Comparison of ENCODE assay signal across 13 mouse cellular contexts in the genomic region with DNA sequence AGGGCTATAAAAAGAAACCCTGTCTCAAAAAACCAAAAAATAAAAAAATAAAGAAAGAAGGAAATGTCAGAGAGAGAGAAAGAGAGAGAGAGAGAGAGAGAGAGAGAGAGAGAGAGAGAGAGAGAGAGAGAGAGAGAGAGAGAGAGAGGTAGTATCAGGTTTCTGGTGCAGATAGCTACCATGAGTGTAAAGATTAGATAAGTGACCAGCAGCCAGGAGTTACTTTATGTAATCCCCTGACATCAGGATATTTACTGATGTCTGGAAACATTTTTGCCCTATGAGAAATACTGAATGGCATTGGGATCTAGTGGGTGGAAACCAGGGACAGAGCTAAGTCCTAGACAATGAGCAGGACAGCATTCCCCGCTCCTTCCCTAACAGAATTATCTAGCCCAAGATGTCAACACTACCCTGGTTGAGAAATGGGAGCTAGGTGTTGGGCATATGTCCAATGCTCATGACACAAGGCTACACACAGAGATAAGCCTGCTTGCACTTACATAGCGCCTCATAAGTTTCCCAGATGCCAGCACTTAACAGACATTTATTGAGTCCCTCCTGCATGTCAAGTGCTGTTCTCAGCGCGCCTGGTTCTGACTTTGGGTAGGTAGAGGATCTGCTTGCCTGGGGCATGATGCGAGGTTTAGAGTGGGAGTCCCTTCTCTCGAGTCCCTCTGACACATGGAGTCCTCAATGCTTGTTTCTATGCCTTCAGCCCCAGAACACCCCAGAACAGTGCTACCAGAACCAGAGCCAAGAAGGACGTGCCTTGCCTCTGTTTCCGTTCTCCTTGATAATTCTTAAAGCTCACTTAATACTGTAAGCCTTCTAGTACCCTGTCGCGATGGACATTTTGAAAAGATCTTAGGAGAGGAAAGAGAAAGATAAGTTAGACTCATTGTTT. TPM values are rescaled to one million over a fixed set of nuclear protein-coding genes. Genes with fewer than 3 reads are reported as not detected.
DNase-seq lines count a peak whose midpoint lies in the region; ATAC-seq and TF ChIP-seq lines count a peak whose summit lies in the region.
"Had no signal": no experiment of that assay in that cellular context is flagged by ENCODE, and none has a peak within 500 bp of the region (broad histone marks: within the 10 kb centered on the region; RNA-seq: fewer than 3 reads in every experiment).

No protein-coding gene starts in this region.

- H3K4me3 ChIP-seq in intestine, embryonic 15.5 days (replicated peaks), result no peak overlapping the region
- H3K4me3 ChIP-seq in intestine, postnatal 0 days (ENCODE audit: low read depth, low read length), result no peak overlapping the region
- H3K4me3 ChIP-seq in heart, embryonic 12.5 days, result no peak overlapping the region
- no peak overlapping the region for H3K4me3 ChIP-seq in liver, embryonic 13.5 days (replicated peaks)
- H3K4me3 ChIP-seq: embryonic facial prominence, embryonic 13.5 days; hindbrain, embryonic 15.5 days; megakaryocyte, embryonic 14.5 days; neural tube, embryonic 12.5 days had no signal

- DNase-seq in adipocyte (ENCODE audit: low spot score), result peak; percentile 15
- no peak for DNase-seq in liver, embryonic 13.5 days
- no peak for DNase-seq in testis, postnatal 10 days (ENCODE audit: low spot score)
- no peak for DNase-seq in frontal cortex, postnatal 36 days (ENCODE audit: low spot score in 2 of 2)
- no peak for DNase-seq in thymus, postnatal 25 days
- DNase-seq: cerebellum, adult 11 months had no signal

- 80% methylated on average over 10 of the region's 10 CpGs for WGBS in intestine, embryonic 15.5 days
- WGBS in intestine, postnatal 0 days, result 78% methylated on average over 10 of the region's 10 CpGs
- 17% methylated on average over 10 of the region's 10 CpGs for WGBS in heart, embryonic 12.5 days
- WGBS in liver, embryonic 13.5 days (ENCODE audit: insufficient replicate concordance), result 72% methylated on average over 10 of the region's 10 CpGs

- no peak for TF ChIP-seq CTCF in intestine, postnatal 0 days (IDR thresholded peaks at IDR 0.05; ENCODE audit: low read depth)

- no peak overlapping the region for H3K4me2 ChIP-seq in intestine, embryonic 15.5 days (replicated peaks)
- H3K4me2 ChIP-seq in intestine, postnatal 0 days (replicated peaks; ENCODE audit: low read depth), result no peak overlapping the region
- peak overlapping the region; percentile 29; the same call in 1 of the 2 replicates for H3K4me2 ChIP-seq in heart, embryonic 12.5 days
- no peak overlapping the region for H3K4me2 ChIP-seq in liver, embryonic 13.5 days
- H3K4me2 ChIP-seq: embryonic facial prominence, embryonic 13.5 days; hindbrain, embryonic 15.5 days; neural tube, embryonic 12.5 days had no signal

- H3K27ac ChIP-seq in intestine, embryonic 15.5 days, result no peak overlapping the region
- H3K27ac ChIP-seq in intestine, postnatal 0 days (ENCODE audit: low read depth, low read length), result no peak overlapping the region
- peak overlapping the region; percentile 28 for H3K27ac ChIP-seq in heart, embryonic 12.5 days (ENCODE audit: poor library complexity, severe bottlenecking)
- H3K27ac ChIP-seq in liver, embryonic 13.5 days, result peak overlapping the region; percentile 72
- H3K27ac ChIP-seq: embryonic facial prominence, embryonic 13.5 days; hindbrain, embryonic 15.5 days; neural tube, embryonic 12.5 days had no signal

- no peaks in the 10 kb centered on the region for H3K4me1 ChIP-seq in intestine, embryonic 15.5 days (replicated peaks)
- H3K4me1 ChIP-seq in intestine, postnatal 0 days (replicated peaks; ENCODE audit: control insufficient read depth, insufficient read depth, low read length), result no peaks in the 10 kb centered on the region
- peaks cover 30% of the 10 kb centered on the region for H3K4me1 ChIP-seq in heart, embryonic 12.5 days (replicated peaks)
- peaks cover 45% of the 10 kb centered on the region for H3K4me1 ChIP-seq in liver, embryonic 13.5 days (replicated peaks)
- H3K4me1 ChIP-seq: embryonic facial prominence, embryonic 13.5 days; megakaryocyte, embryonic 14.5 days had no signal

- H3K27me3 ChIP-seq in intestine, embryonic 15.5 days (replicated peaks), result 0 out of 2 replicates have a peak, but pooled peaks cover 2% of the 10 kb centered on the region
- H3K27me3 ChIP-seq in intestine, postnatal 0 days (replicated peaks; ENCODE audit: control insufficient read depth, insufficient read depth, low read length), result no peaks in the 10 kb centered on the region; the same call in 1 of the 2 replicates
- H3K27me3 ChIP-seq in heart, embryonic 12.5 days (replicated peaks), result peaks cover 58% of the 10 kb centered on the region
- H3K27me3 ChIP-seq in liver, embryonic 13.5 days, result peaks cover 13% of the 10 kb centered on the region
- H3K27me3 ChIP-seq: hindbrain, embryonic 15.5 days; neural tube, embryonic 12.5 days had no signal

- ATAC-seq in intestine, embryonic 15.5 days, result 0 out of 2 replicates have a peak, but pooled peaks have one; percentile 15
- no peak for ATAC-seq in intestine, postnatal 0 days
- peak; percentile 90 for ATAC-seq in heart, embryonic 12.5 days (ENCODE audit: insufficient number of reproducible peaks, low FRiP score)
- ATAC-seq in liver, embryonic 13.5 days (ENCODE audit: low read depth), result peak; percentile 75

- no peaks in the 10 kb centered on the region for H3K9me3 ChIP-seq in intestine, embryonic 15.5 days
- H3K9me3 ChIP-seq in intestine, postnatal 0 days (ENCODE audit: control insufficient read depth), result no peaks in the 10 kb centered on the region
- H3K9me3 ChIP-seq in heart, embryonic 12.5 days (replicated peaks), result no peaks in the 10 kb centered on the region
- H3K9me3 ChIP-seq in liver, embryonic 13.5 days (replicated peaks), result no peaks in the 10 kb centered on the region
- H3K9me3 ChIP-seq: embryonic facial prominence, embryonic 13.5 days; hindbrain, embryonic 15.5 days; neural tube, embryonic 12.5 days had no signal

- H3K36me3 ChIP-seq in intestine, embryonic 15.5 days, result no peaks in the 10 kb centered on the region
- no peaks in the 10 kb centered on the region for H3K36me3 ChIP-seq in intestine, postnatal 0 days (ENCODE audit: control insufficient read depth, insufficient read depth)
- no peaks in the 10 kb centered on the region for H3K36me3 ChIP-seq in heart, embryonic 12.5 days
- H3K36me3 ChIP-seq in liver, embryonic 13.5 days, result no peaks in the 10 kb centered on the region
- H3K36me3 ChIP-seq: embryonic facial prominence, embryonic 13.5 days; hindbrain, embryonic 15.5 days had no signal

- no peak overlapping the region for H3K9ac ChIP-seq in intestine, embryonic 15.5 days
- H3K9ac ChIP-seq in intestine, postnatal 0 days (ENCODE audit: low read depth, low read length), result no peak overlapping the region
- H3K9ac ChIP-seq in heart, embryonic 12.5 days, result no peak overlapping the region
- no peak overlapping the region for H3K9ac ChIP-seq in liver, embryonic 13.5 days
- H3K9ac ChIP-seq: embryonic facial prominence, embryonic 13.5 days; hindbrain, embryonic 15.5 days; neural tube, embryonic 12.5 days had no signal

RNA-seq across cellular contexts. Expression of a gene that starts 7.4 kb away (rescaled TPM):
- 0.29 and 0.47 TPM in 2 replicates for polyA plus RNA-seq in intestine, embryonic 15.5 days (2015; fragmentation: Nextera tagmentation; extraction: Ambion mirVana)
- polyA plus RNA-seq in intestine, postnatal 0 days (2015; fragmentation: Nextera tagmentation; extraction: Ambion mirVana), result 0.10 and 0.25 TPM in 2 replicates
- 0.48 and 1.3 TPM in 2 replicates for polyA plus RNA-seq in heart, embryonic 12.5 days (2016; fragmentation: Nextera tagmentation; extraction: Ambion mirVana)
- 0.13 and 0.20 TPM in 2 replicates for polyA plus RNA-seq in liver, embryonic 13.5 days (2015; fragmentation: Nextera tagmentation; extraction: Ambion mirVana)

RNA-seq across cellular contexts. Expression of a gene that starts 58.4 kb away (rescaled TPM):
- polyA plus RNA-seq in intestine, embryonic 15.5 days (2015; fragmentation: Nextera tagmentation; extraction: Ambion mirVana), result 110 and 122 TPM in 2 replicates
- polyA plus RNA-seq in intestine, postnatal 0 days (2015; fragmentation: Nextera tagmentation; extraction: Ambion mirVana), result 56.1 and 57.9 TPM in 2 replicates
- polyA plus RNA-seq in heart, embryonic 12.5 days (2016; fragmentation: Nextera tagmentation; extraction: Ambion mirVana), result 84.8 and 85.4 TPM in 2 replicates
- polyA plus RNA-seq in liver, embryonic 13.5 days (2015; fragmentation: Nextera tagmentation; extraction: Ambion mirVana), result 95.6 and 101 TPM in 2 replicates

Comparison
In these comparisons a context has a peak if more than half of its experiments do, and no peak if none do; other contexts are left out.
1. H3K27ac ChIP-seq: peak in heart, embryonic 12.5 days (single experiment) and liver, embryonic 13.5 days (single experiment); none in intestine, embryonic 15.5 days (single experiment) and intestine, postnatal 0 days (single experiment).